Mouse (Mus musculus) brown adipose tissue, adult 24 weeks (tissue): ENCODE data around the gene Abcb9. TPM values are rescaled to one million over a fixed set of nuclear protein-coding genes. Genes with fewer than 3 reads are reported as not detected.
A peak's percentile ranks its signal among the peaks of the same experiment; 100 is the strongest.

ENCODE experiments used
- H3K27ac ChIP-seq: fragments of 200-500 bp; replicated peaks from 2 replicates; pipeline ENCODE4 v1.5.1; 2012; ENCODE audit warnings: low read depth, mild to moderate bottlenecking, low read length
- H3K4me1 ChIP-seq: fragments of 200-500 bp; 2 replicates; pipeline ENCODE4 v1.6.1; 2012; ENCODE audit warnings: low read length, mixed read lengths; ENCODE audit not compliant: control insufficient read depth, insufficient read depth, insufficient read length
- H3K4me3 ChIP-seq: fragments of 200-500 bp; 2 replicates; pipeline ENCODE4 v1.5.1; 2012; ENCODE audit warnings: low read depth, mild to moderate bottlenecking, low read length, moderate library complexity; ENCODE audit not compliant: insufficient read depth
- polyA plus RNA-seq: library from polyadenylated mRNA; stranded (reverse); fragments of >200 nt; gene quantifications from 2 replicates; pipeline ENCODE4 v1.2.4, GENCODE M21; 2012; ENCODE audit not compliant: missing spikeins, insufficient read depth, insufficient read length

The Abcb9 gene
- 6.4 and 8.8 TPM in 2 replicates for polyA plus RNA-seq

- Histone ChIP-seq H3K4me1 (no peaks in the 10 kb centered on the region; the same call in 1 of the 2 replicates), H3K4me3 (peak within 1 kb of the TSS; percentile 75), H3K27ac (peak within 1 kb of the TSS; percentile 56)
These were observed at the start of gene Abcb9 for GRCm38 (mm10) chr5:124095596-124096232. Gene Abcb9 (minus strand): TSS chr5:124095798.

DNA sequence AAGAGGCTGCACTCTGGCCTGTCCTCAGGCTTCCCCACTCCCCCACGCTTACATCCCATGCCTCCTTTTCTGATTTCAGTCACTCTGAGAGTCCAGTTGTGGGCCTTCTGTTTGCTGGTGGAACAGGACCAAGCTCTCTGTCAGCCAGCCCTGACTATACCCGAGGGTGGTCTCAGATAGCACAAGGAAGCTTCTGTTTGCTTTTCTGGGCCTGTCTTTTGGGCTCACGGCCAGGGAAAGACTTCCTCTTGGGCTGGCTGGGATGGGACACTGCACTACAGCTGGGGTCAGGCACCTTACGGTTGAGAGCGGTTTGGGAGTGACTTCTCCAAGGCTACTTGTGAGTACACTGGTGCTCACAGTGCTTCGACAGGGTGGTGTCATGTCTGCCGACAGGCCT is 42.5 kb upstream of the Abcb9 start:
- Histone ChIP-seq H3K4me1 (no peaks in the 10 kb centered on the region), H3K27ac (no peak overlapping the region), H3K4me3 (no peak overlapping the region)

GRCm38 (mm10) chr5:124134261-124134660 is 38.7 kb upstream of the Abcb9 start:
- H3K4me3 ChIP-seq, result no peak overlapping the region
- H3K27ac ChIP-seq, result no peak overlapping the region
- H3K4me1 ChIP-seq, result no peaks in the 10 kb centered on the region

DNA sequence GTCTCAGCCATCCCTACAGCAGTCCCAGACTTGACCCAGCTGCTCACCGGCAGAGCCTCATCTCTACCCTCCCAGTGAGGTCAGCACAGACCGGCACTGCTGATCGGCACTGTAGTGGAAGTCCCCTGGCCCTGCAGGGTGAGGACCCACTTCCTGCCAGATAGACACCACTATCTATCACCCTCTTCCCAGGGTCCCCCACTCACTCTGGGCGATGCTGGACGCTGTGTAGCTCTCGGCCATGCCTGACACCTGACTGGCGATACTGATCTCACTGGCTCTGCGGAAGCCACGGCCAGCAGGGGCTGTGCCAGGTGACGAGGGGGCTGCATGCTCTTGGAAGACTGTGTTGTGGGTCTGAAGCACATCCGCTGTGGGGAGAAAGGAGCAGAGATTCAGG is 29.5 kb upstream of the Abcb9 start:
- Histone ChIP-seq H3K4me1 (no peaks in the 10 kb centered on the region), H3K27ac (no peak overlapping the region), H3K4me3 (no peak overlapping the region)

DNA sequence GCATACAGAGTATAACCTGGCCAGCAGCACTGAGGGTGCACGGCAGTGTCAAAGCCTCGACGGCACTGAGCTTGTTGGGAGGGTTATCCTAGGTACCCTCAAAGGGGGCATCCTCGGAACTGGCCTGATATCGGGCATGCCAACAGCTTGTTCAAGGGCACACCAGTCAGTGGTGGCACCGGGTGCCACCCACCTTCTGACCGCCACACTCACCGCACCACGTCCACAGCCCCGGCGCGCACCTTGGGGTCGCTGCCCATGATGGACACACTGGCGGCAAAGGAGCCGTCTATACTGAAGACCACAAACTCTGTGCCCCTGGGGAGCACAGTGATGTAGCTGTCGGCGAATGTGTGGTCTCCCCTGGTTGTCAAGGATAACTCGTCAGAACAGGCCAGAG is 26.8 kb upstream of the Abcb9 start:
- Histone ChIP-seq H3K4me3 (no peak overlapping the region), H3K4me1 (no peaks in the 10 kb centered on the region), H3K27ac (no peak overlapping the region)

DNA sequence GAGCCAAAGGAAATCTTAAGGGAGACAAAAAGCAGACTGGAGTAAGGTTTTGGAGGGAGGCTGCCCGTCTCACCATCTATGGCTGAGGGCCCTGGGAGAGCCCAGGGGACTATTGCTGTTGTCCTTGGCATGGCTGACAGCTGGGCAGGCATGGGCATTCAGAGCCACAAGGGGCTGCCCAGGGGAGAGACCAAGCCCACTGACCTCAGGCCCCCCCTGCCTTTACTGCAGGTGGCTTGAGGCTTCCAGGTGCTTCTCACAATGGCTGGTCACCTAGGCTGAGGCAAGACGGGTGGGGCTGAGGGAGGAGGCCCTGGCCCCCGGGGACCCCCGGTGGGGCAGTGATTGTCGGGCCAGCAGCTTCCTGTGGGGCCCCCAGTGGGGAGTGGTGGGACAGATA is 23.6 kb upstream of the Abcb9 start:
- H3K4me1 ChIP-seq, result 0 out of 2 replicates have a peak, but pooled peaks cover 3% of the 10 kb centered on the region
- H3K27ac ChIP-seq, result no peak overlapping the region
- H3K4me3 ChIP-seq, result no peak overlapping the region

GRCm38 (mm10) chr5:124115990-124116845 is 20.6 kb upstream of the Abcb9 start, which contains the start of gene Arl6ip4:
Gene Arl6ip4 (plus strand): TSS chr5:124116089.
- Histone ChIP-seq H3K27ac (peak within 1 kb of the TSS; percentile 83), H3K4me1 (peaks cover 6% of the 10 kb centered on the region; the same call in 1 of the 2 replicates), H3K4me3 (peak within 1 kb of the TSS; percentile 97)

- peaks cover 6% of the 10 kb centered on the region; the same call in 1 of the 2 replicates for H3K4me1 ChIP-seq
- H3K4me3 ChIP-seq, result peak overlapping the region; percentile 97
- H3K27ac ChIP-seq, result 0 out of 2 replicates have a peak overlapping the region, but pooled peaks have one; percentile 51
These were observed 19.9 kb upstream of the Abcb9 start for GRCm38 (mm10) chr5:124115531-124115930.

DNA sequence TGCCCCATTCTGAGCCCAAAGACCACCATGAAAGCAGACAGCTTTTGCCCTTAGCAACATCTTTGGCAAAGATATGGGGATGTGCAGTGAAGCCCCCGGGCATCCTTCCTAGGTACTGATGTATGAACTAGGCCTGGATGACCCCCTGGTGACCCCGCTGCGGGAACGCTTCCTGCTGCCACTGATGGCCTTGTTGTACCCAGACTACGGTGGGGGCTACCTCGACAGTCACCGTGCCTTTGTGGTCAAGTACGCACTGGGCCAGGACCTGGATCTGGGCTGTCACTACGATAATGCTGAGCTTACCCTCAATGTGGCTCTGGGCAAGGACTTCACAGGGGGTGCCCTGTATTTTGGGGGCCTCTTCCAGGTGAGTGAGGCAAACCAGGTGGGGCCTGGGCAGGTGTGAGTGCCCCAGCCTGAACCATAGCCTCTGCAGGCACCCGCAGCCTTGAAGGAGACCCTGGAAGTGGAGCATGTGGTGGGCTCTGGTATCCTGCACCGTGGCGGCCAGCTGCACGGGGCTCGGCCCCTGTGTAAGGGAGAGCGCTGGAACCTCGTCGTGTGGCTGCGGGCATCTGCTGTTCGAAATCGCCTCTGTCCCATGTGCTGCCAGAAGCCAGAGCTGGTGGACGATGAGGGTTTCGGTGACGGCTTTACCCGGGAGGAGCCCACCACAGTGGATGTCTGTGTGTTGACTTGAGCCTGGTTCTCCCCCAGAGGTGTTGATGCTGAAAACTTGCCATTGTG is 18.9 kb upstream of the Abcb9 start:
- H3K4me3 ChIP-seq, result no peak overlapping the region
- no peak overlapping the region for H3K27ac ChIP-seq
- peaks cover 6% of the 10 kb centered on the region; the same call in 1 of the 2 replicates for H3K4me1 ChIP-seq

GRCm38 (mm10) chr5:124113030-124113429 is 17.4 kb upstream of the Abcb9 start:
- Histone ChIP-seq H3K27ac (peak overlapping the region; percentile 14; the same call in 1 of the 2 replicates), H3K4me3 (peak overlapping the region; percentile 81), H3K4me1 (peaks cover 6% of the 10 kb centered on the region; the same call in 1 of the 2 replicates)

DNA sequence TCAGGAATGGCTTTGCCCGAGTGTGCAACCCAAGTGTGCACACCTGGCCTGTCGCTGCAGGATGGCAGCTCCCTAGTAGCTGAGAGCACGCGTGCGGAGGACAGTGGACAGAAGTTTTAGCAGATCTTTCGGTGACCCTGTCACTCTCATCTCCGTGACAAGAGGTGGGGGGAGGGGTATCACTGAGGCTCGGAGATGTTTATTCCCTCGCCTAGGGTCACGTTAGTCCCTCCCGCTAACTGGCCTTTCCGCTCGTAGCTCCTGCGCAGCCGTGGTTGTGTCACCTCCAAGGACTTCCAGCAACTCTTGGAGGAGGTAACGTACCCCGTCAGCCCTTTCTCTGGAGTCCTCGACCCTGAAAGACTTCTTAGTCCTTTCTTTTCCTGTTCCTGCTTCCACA is 16.9 kb upstream of the Abcb9 start:
- peak overlapping the region; percentile 81 for H3K4me3 ChIP-seq
- H3K4me1 ChIP-seq, result peaks cover 6% of the 10 kb centered on the region; the same call in 1 of the 2 replicates
- H3K27ac ChIP-seq, result peak overlapping the region; percentile 14; the same call in 1 of the 2 replicates

DNA sequence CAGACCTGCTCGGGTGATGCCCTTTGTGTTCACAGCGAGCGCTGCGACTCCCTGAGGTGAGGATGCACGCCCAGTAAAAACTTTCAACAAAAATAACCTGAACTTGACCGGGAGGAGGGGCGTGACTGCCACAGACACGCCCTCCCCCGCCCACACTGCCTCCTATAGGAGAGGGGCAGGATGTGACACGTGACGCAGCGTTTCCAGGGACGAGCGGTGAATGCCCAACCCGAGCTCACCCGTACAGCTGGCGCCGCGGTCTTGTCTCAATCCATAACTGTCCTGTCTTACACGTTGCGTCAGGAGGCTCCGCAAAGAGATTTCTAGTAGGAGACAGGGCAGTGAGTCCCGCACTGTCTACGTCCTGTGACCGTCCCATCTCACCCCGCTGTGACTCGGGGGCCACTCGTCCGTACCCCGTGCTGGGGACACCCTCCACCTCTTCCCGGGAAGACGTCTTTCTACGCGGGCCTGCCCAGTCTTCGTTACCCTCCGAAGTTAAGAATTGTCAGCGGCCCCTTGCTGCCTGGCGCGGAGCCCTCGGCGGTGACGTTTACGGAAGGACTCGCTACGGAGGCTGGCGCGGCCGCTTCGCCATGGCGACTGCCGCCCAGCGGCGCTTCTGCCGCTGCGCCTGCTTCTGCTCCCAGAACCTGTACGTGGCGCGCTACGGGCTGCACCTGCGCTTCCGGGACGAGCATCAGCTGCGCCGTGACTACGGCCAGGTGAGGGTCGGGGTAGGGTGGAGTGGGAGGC is 16.3 kb upstream of the Abcb9 start, which contains the start of gene Ogfod2:
Ogfod2 (plus strand) TSS at position 556 of the 756 bp plus-strand sequence.
- Histone ChIP-seq H3K27ac (peak within 1 kb of the TSS; percentile 94), H3K4me3 (peak within 1 kb of the TSS; percentile 81), H3K4me1 (peaks cover 6% of the 10 kb centered on the region; the same call in 1 of the 2 replicates)

DNA sequence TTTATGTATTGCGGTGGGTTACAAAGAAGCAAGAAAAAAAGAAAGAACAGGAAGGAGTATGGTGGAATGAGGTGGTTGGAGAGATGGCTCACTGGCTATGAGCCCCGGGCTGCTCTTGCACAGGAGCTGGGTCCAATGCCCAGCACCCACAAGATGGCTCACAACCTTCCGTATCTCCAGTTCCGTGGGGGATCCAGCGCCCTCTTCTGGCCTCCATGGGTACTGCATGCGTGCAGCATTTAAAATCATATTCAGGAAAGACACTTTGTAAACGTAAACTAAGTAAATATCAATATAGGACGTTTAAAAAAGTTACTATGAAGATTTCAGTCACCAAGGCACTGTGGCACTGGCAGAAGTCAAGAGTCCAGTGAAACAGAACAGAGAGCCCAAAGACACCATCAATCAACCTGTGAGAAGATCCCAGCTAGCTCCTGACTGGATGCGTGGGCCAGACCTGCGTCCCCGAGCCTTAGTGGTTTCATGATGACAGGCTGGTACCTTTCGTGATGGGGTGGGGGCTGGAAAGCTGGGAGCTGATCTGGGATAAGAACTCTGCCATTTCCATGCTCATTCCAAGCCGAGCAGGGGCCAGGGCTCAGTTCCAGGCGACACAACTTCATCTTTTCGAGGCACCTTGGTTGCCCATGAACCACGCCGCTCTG is 15.6 kb upstream of the Abcb9 start:
- Histone ChIP-seq H3K27ac (0 out of 2 replicates have a peak overlapping the region, but pooled peaks have one; percentile 9), H3K4me3 (peak overlapping the region; percentile 66), H3K4me1 (peaks cover 3% of the 10 kb centered on the region; the same call in 1 of the 2 replicates)

DNA sequence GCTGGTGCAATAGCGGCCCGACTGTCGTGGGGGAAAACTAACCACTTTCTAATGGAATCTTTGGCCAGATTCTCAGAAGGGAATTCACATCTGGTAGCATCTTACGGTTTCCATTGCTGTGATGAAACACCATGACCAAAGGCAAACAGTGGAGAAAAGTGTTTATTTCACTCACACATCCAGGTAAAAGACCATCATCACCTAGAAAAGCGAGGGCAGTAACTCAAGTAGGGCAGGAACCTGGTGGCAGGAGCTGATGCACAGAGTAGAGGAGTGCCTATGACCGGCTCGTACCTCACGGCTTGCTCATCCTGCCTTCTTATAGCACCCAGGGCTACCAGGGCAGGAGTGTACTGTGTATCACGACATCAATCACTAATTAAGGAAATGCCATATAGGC is 8.0 kb upstream of the Abcb9 start:
- no peak overlapping the region for H3K27ac ChIP-seq
- no peak overlapping the region for H3K4me3 ChIP-seq
- H3K4me1 ChIP-seq, result no peaks in the 10 kb centered on the region
